ENCODE assay signal across 22 mouse cellular contexts in the genomic region with DNA sequence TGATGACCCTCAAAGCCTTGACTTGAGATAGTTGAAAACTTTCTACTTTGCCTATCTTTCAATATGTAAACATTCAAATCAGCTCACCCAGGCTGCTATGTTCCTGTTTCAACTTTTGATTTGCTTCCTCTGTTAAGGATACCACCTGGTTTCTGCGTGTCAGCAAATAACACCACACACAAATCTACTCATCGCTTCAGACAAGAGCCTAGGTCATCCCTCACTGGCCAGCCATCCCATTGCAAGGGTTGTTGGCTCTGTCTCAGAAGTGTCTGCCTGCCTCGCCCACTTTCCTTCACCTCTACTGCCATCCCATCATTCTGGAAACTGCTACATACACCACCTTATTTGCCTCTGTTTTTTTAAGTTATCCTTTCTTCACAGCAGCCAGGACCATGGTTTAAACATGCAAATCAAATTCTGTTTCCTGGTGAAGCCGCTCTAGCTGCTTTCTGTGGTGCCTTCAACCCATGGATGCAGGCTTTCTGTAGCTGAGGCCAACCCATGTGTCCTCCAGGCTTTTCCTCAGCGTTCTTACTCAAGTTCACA. TPM values are rescaled to one million over a fixed set of nuclear protein-coding genes. Genes with fewer than 3 reads are reported as not detected.
DNase-seq lines count a peak whose midpoint lies in the region; ATAC-seq and TF ChIP-seq lines count a peak whose summit lies in the region.
"Had no signal": no experiment of that assay in that cellular context is flagged by ENCODE, and none has a peak within 500 bp of the region (broad histone marks: within the 10 kb centered on the region; RNA-seq: fewer than 3 reads in every experiment).

No protein-coding gene starts in this region.

- TF ChIP-seq POLR2A in spleen, adult 2 months (IDR thresholded peaks at IDR 0.05; ENCODE audit: low read depth, low read length) = no peak
- no peak for TF ChIP-seq POLR2A in bone marrow, adult 2 months (IDR thresholded peaks at IDR 0.05; ENCODE audit: borderline replicate concordance, control insufficient read depth, low read depth, low read length)

- WGBS in spleen, adult 2 months = 41% methylated on average over 5 of the region's 5 CpGs
- WGBS in bone marrow, adult 2 months = 49% methylated on average over 5 of the region's 5 CpGs
- WGBS in midbrain, embryonic 14.5 days = 84% methylated on average over 5 of the region's 5 CpGs

- no peak overlapping the region for H3K9ac ChIP-seq in midbrain, embryonic 14.5 days (replicated peaks; ENCODE audit: low read length)
- H3K9ac ChIP-seq: embryonic facial prominence, embryonic 12.5 days; embryonic facial prominence, embryonic 15.5 days; forebrain, embryonic 12.5 days; forebrain, embryonic 15.5 days; hindbrain, embryonic 12.5 days; hindbrain, embryonic 15.5 days had no signal

- no peaks in the 10 kb centered on the region for H3K27me3 ChIP-seq in spleen, adult 2 months (ENCODE audit: control insufficient read depth, insufficient read depth, low read length)
- no peaks in the 10 kb centered on the region for H3K27me3 ChIP-seq in splenic B cell, adult 2 months (ENCODE audit: control insufficient read depth, insufficient read depth, low read length, poor library complexity, severe bottlenecking)
- H3K27me3 ChIP-seq in midbrain, embryonic 14.5 days (ENCODE audit: control insufficient read depth, insufficient read depth, low read length) = no peaks in the 10 kb centered on the region
- H3K27me3 ChIP-seq: embryonic facial prominence, embryonic 12.5 days; embryonic facial prominence, embryonic 15.5 days; forebrain, embryonic 12.5 days; forebrain, embryonic 15.5 days; hindbrain, embryonic 12.5 days; hindbrain, embryonic 15.5 days had no signal

- TF ChIP-seq CTCF in spleen, adult 2 months (IDR thresholded peaks at IDR 0.05; ENCODE audit: extremely low read depth, insufficient read depth, insufficient read length, insufficient replicate concordance) = no peak
- no peak for TF ChIP-seq CTCF in bone marrow, adult 2 months (IDR thresholded peaks at IDR 0.05; ENCODE audit: control insufficient read depth, insufficient read depth, low read length)

- ATAC-seq in midbrain, embryonic 14.5 days (ENCODE audit: low FRiP score, low TSS enrichment) = no peak
- ATAC-seq: forebrain, embryonic 15.5 days had no signal

- no peak for DNase-seq in spleen, adult 2 months (ENCODE audit: low read depth in 1 of 2, low spot score in 2 of 2)
- no peak for DNase-seq in spleen, postnatal 4 days (ENCODE audit: low spot score in 2 of 2)
- peak; percentile 43 to 49 for DNase-seq in B cell, adult 2 months
- DNase-seq in splenic B cell, adult 2 months (ENCODE audit: low read depth, low spot score) = peak; percentile 69
- no peak for DNase-seq in midbrain, embryonic 14.5 days
- DNase-seq in thymus, postnatal 4 days = no peak
- DNase-seq: adrenal gland, adult 8-10 months; adrenal gland, postnatal 25 days; cerebellum, adult 18-20 months; cerebellum, adult 9-10 months; cerebellum, postnatal 14 days; gastrocnemius, postnatal 25 days; heart, adult 18-20 months had no signal

- peak overlapping the region; percentile 85 for H3K27ac ChIP-seq in spleen, adult 2 months (ENCODE audit: insufficient read depth, low read length)
- H3K27ac ChIP-seq in bone marrow, adult 2 months (ENCODE audit: control insufficient read depth, insufficient read depth, low read depth, low read length, poor library complexity) = peak overlapping the region; percentile 40
- no peak overlapping the region for H3K27ac ChIP-seq in midbrain, embryonic 14.5 days (replicated peaks; ENCODE audit: low read depth, low read length)
- H3K27ac ChIP-seq: embryonic facial prominence, embryonic 12.5 days; embryonic facial prominence, embryonic 15.5 days; forebrain, embryonic 12.5 days; forebrain, embryonic 15.5 days; heart, embryonic 10.5 days; hindbrain, embryonic 12.5 days; hindbrain, embryonic 15.5 days had no signal

- no peak overlapping the region for H3K4me3 ChIP-seq in spleen, adult 2 months (ENCODE audit: extremely low read depth, insufficient read depth, insufficient read length)
- no peak overlapping the region for H3K4me3 ChIP-seq in bone marrow, adult 2 months (replicated peaks; ENCODE audit: control insufficient read depth, low read depth, low read length)
- H3K4me3 ChIP-seq in midbrain, embryonic 14.5 days (replicated peaks; ENCODE audit: low read depth, low read length) = no peak overlapping the region
- H3K4me3 ChIP-seq: embryonic facial prominence, embryonic 12.5 days; embryonic facial prominence, embryonic 15.5 days; forebrain, embryonic 12.5 days; forebrain, embryonic 15.5 days; heart, embryonic 10.5 days; hindbrain, embryonic 12.5 days; hindbrain, embryonic 15.5 days had no signal

- no peaks in the 10 kb centered on the region for H3K36me3 ChIP-seq in spleen, adult 2 months (ENCODE audit: control insufficient read depth, insufficient read depth, low read length)
- H3K36me3 ChIP-seq in splenic B cell, adult 2 months (ENCODE audit: control insufficient read depth, insufficient read depth, low read length, poor library complexity, severe bottlenecking) = no peaks in the 10 kb centered on the region
- H3K36me3 ChIP-seq in midbrain, embryonic 14.5 days (ENCODE audit: control insufficient read depth, insufficient read depth, low read length) = no peaks in the 10 kb centered on the region
- H3K36me3 ChIP-seq: embryonic facial prominence, embryonic 12.5 days; embryonic facial prominence, embryonic 15.5 days; forebrain, embryonic 12.5 days; forebrain, embryonic 15.5 days; G1E; heart, embryonic 10.5 days; hindbrain, embryonic 12.5 days; hindbrain, embryonic 15.5 days had no signal

- peaks cover 32% of the 10 kb centered on the region; the same call in 1 of the 2 replicates for H3K4me1 ChIP-seq in spleen, adult 2 months (ENCODE audit: control insufficient read depth, insufficient read depth, insufficient read length)
- peaks cover 10% of the 10 kb centered on the region; the same call in 1 of the 2 replicates for H3K4me1 ChIP-seq in bone marrow, adult 2 months (ENCODE audit: control insufficient read depth, insufficient read depth, low read length)
- no peaks in the 10 kb centered on the region for H3K4me1 ChIP-seq in midbrain, embryonic 14.5 days (ENCODE audit: control insufficient read depth, insufficient read depth, low read length)
- H3K4me1 ChIP-seq: embryonic facial prominence, embryonic 12.5 days; embryonic facial prominence, embryonic 15.5 days; forebrain, embryonic 12.5 days; forebrain, embryonic 15.5 days; heart, embryonic 10.5 days; hindbrain, embryonic 12.5 days; hindbrain, embryonic 15.5 days had no signal

- no peak overlapping the region for H3K4me2 ChIP-seq in midbrain, embryonic 14.5 days (ENCODE audit: low read length)
- H3K4me2 ChIP-seq: embryonic facial prominence, embryonic 12.5 days; embryonic facial prominence, embryonic 15.5 days; forebrain, embryonic 12.5 days; forebrain, embryonic 15.5 days; hindbrain, embryonic 12.5 days; hindbrain, embryonic 15.5 days had no signal

- no peaks in the 10 kb centered on the region for H3K9me3 ChIP-seq in midbrain, embryonic 14.5 days (ENCODE audit: control insufficient read depth, low read length)
- H3K9me3 ChIP-seq: embryonic facial prominence, embryonic 12.5 days; embryonic facial prominence, embryonic 15.5 days; forebrain, embryonic 12.5 days; forebrain, embryonic 15.5 days; G1E; heart, embryonic 10.5 days; hindbrain, embryonic 12.5 days; hindbrain, embryonic 15.5 days had no signal

RNA-seq across cellular contexts. Expression of a gene that starts 6.9 kb away (rescaled TPM):
- polyA plus RNA-seq in spleen, adult 2 months (2012; rRNA removed) = 322 and 350 TPM in 2 replicates
- 49.3 and 141 TPM in 2 replicates for polyA plus RNA-seq in bone marrow, adult 2 months (2011; ENCODE audit: insufficient read depth, insufficient read length, low replicate concordance, missing spikeins)
- 3.2 TPM in 1 of 2 replicates, not detected in the other for polyA plus RNA-seq in midbrain, embryonic 14.5 days (2014; fragmentation: Nextera tagmentation; extraction: Ambion mirVana)

Comparison
In these comparisons a context has a peak if more than half of its experiments do, and no peak if none do; other contexts are left out.
1. DNase-seq: peak in B cell, adult 2 months (2 of 2) and splenic B cell, adult 2 months (single experiment); none in spleen, adult 2 months (0 of 2), spleen, postnatal 4 days (0 of 2), midbrain, embryonic 14.5 days (single experiment) and thymus, postnatal 4 days (single experiment).
2. RNA of a gene that starts 6.9 kb away (polyA plus RNA-seq): 322 to 350 TPM in spleen, adult 2 months and 49.3 to 141 TPM in bone marrow, adult 2 months; 3.2 TPM in midbrain, embryonic 14.5 days; every median in the first group is over 10 times any median in the second.